Mouse (Mus musculus) MEL (cell line): ENCODE data around the gene Csad. TPM values are rescaled to one million over a fixed set of nuclear protein-coding genes. Genes with fewer than 3 reads are reported as not detected.

ENCODE experiments used
- DNase-seq: peaks from one replicate; pipeline ENCODE4 v3.0.0; 2011; ENCODE audit warnings: low read depth, low spot score
- H3K27ac ChIP-seq: 2 replicates; pipeline ENCODE4 v1.5.1; 2012; ENCODE audit warnings: low read depth, mild to moderate bottlenecking, control low read depth, low read length, moderate library complexity; ENCODE audit not compliant: control insufficient read depth
- H3K27me3 ChIP-seq, 2 experiments: fragments of 150-350 bp in 1 of 2; sonication (generic) in 1 of 2; 2 replicates each; pipeline ENCODE4 v1.6.1; 2012; ENCODE audit warnings: low read length in 2 of 2, mild to moderate bottlenecking in 2 of 2, improper control_type of control experiment in 1 of 2, moderate library complexity in 1 of 2; ENCODE audit not compliant: insufficient read depth in 2 of 2, control insufficient read depth in 1 of 2
- H3K36me3 ChIP-seq, 2 experiments: 2 replicates each; pipeline ENCODE4 v1.6.1; 2012 to 2014; ENCODE audit warnings: low read length in 2 of 2, improper control_type of control experiment in 1 of 2, inconsistent platforms in 1 of 2, mild to moderate bottlenecking in 1 of 2; ENCODE audit not compliant: insufficient read depth in 2 of 2, control insufficient read depth in 1 of 2
- H3K4me1 ChIP-seq, 2 experiments: fragments of 150-350 bp in 1 of 2; sonication (generic) in 1 of 2; 2 replicates each; pipeline ENCODE4 v1.6.1; 2012; ENCODE audit warnings: low read length in 2 of 2, improper control_type of control experiment in 1 of 2, mild to moderate bottlenecking in 1 of 2; ENCODE audit not compliant: insufficient read depth in 2 of 2, control insufficient read depth in 1 of 2
- H3K4me3 ChIP-seq, 2 experiments: fragments of 150-350 bp in 1 of 2; sonication (generic) in 1 of 2; 2 replicates each; pipeline ENCODE4 v1.5.1; 2012; ENCODE audit warnings: low read depth in 2 of 2, low read length in 2 of 2, mild to moderate bottlenecking in 2 of 2, moderate library complexity in 2 of 2, control low read depth in 1 of 2, improper control_type of control experiment in 1 of 2; ENCODE audit not compliant: control insufficient read depth in 1 of 2, insufficient read depth in 1 of 2
- H3K79me2 ChIP-seq: 2 replicates; pipeline ENCODE4 v1.6.1; 2012; ENCODE audit warnings: mild to moderate bottlenecking, low read length, moderate library complexity; ENCODE audit not compliant: control insufficient read depth, poor library complexity, insufficient read depth
- H3K9ac ChIP-seq: 2 replicates; pipeline ENCODE4 v1.6.1; 2012; ENCODE audit warnings: low read depth, mild to moderate bottlenecking, control low read depth, low read length, moderate library complexity; ENCODE audit not compliant: control insufficient read depth, poor library complexity, severe bottlenecking
- H3K9me3 ChIP-seq: fragments of 150-350 bp; sonication (generic); replicated peaks from 2 replicates; pipeline ENCODE4 v1.6.1; 2012; ENCODE audit warnings: mild to moderate bottlenecking, low read length, improper control_type of control experiment, moderate library complexity; ENCODE audit not compliant: insufficient read depth
- CHD1 ChIP-seq: IDR thresholded peaks from 2 replicates; pipeline ENCODE4 v1.6.1; 2012; ENCODE audit warnings: low read depth, mild to moderate bottlenecking, inconsistent platforms, low read length, improper control_type of control experiment
- E2F4 ChIP-seq: IDR thresholded peaks from 2 replicates; pipeline ENCODE4 v1.6.1; 2011; ENCODE audit warnings: low read depth, low read length, improper control_type of control experiment, borderline replicate concordance
- EP300 ChIP-seq, 2 experiments: IDR thresholded peaks; 2 replicates each; pipeline ENCODE4 v1.6.1; 2011; ENCODE audit warnings: improper control_type of control experiment in 2 of 2, low read length in 2 of 2, low read depth in 1 of 2, mild to moderate bottlenecking in 1 of 2
- ETS1 ChIP-seq: IDR thresholded peaks from 2 replicates; pipeline ENCODE4 v1.6.1; 2012; ENCODE audit warnings: low read depth, mild to moderate bottlenecking, inconsistent platforms, low read length, improper control_type of control experiment, moderate library complexity
- GABPA ChIP-seq: IDR thresholded peaks from 2 replicates; pipeline ENCODE4 v1.6.1; 2012; ENCODE audit warnings: low read depth, mild to moderate bottlenecking, inconsistent platforms, low read length, improper control_type of control experiment, moderate library complexity
- KAT2A ChIP-seq: conservative IDR thresholded peaks from 2 replicates; pipeline ENCODE4 v1.6.1; 2012; ENCODE audit warnings: low read depth, low read length, improper control_type of control experiment, inconsistent platforms
- MAX ChIP-seq: IDR thresholded peaks from 2 replicates; pipeline ENCODE4 v1.6.1; 2011; ENCODE audit warnings: low read length, improper control_type of control experiment
- MAZ ChIP-seq: IDR thresholded peaks from 2 replicates; pipeline ENCODE4 v1.6.1; 2012; ENCODE audit warnings: low read depth, mild to moderate bottlenecking, inconsistent platforms, low read length, improper control_type of control experiment
- NELFE ChIP-seq: IDR thresholded peaks from 2 replicates; pipeline ENCODE4 v1.6.1; 2011; ENCODE audit warnings: low read depth, low read length, improper control_type of control experiment
- POLR2A ChIP-seq, 2 experiments: IDR thresholded peaks; 2 replicates each; pipeline ENCODE4 v1.6.1; 2011 to 2012; ENCODE audit warnings: low read length in 2 of 2, mild to moderate bottlenecking in 2 of 2, control low read depth in 1 of 2, improper control_type of control experiment in 1 of 2, low read depth in 1 of 2, moderate library complexity in 1 of 2; ENCODE audit not compliant: control insufficient read depth in 1 of 2, insufficient read depth in 1 of 2, poor library complexity in 1 of 2
- POLR2AphosphoS2 ChIP-seq: IDR thresholded peaks from 2 replicates; pipeline ENCODE4 v1.6.1; 2011; ENCODE audit warnings: low read length, improper control_type of control experiment
- RAD21 ChIP-seq: IDR thresholded peaks from 2 replicates; pipeline ENCODE4 v1.6.1; 2011; ENCODE audit warnings: mild to moderate bottlenecking, low read depth, low read length, improper control_type of control experiment
- RCOR1 ChIP-seq: IDR thresholded peaks from 2 replicates; pipeline ENCODE4 v1.6.1; 2012; ENCODE audit warnings: low read depth, mild to moderate bottlenecking, inconsistent platforms, low read length, improper control_type of control experiment
- SIN3A ChIP-seq: IDR thresholded peaks from 2 replicates; pipeline ENCODE4 v1.6.1; 2012; ENCODE audit warnings: low read length, improper control_type of control experiment, inconsistent platforms
- TBP ChIP-seq: IDR thresholded peaks from 2 replicates; pipeline ENCODE4 v1.8.0; 2011; ENCODE audit warnings: low read depth, low read length, improper control_type of control experiment
- TCF12 ChIP-seq: IDR thresholded peaks from 2 replicates; pipeline ENCODE4 v1.6.1; 2014; ENCODE audit warnings: low read depth, mild to moderate bottlenecking, inconsistent platforms, low read length, improper control_type of control experiment, moderate library complexity
- UBTF ChIP-seq: IDR thresholded peaks from 2 replicates; pipeline ENCODE4 v1.6.1; 2012; ENCODE audit warnings: low read depth, mild to moderate bottlenecking, inconsistent platforms, low read length, improper control_type of control experiment, moderate library complexity, borderline replicate concordance; ENCODE audit not compliant: insufficient read depth
- USF1 ChIP-seq: IDR thresholded peaks from 2 replicates; pipeline ENCODE4 v1.6.1; 2014; ENCODE audit warnings: low read depth, mild to moderate bottlenecking, inconsistent platforms, low read length, improper control_type of control experiment, moderate library complexity
- USF2 ChIP-seq, 2 experiments: IDR thresholded peaks; 2 replicates each; pipeline ENCODE4 v1.6.1; 2011 to 2012; ENCODE audit warnings: improper control_type of control experiment in 2 of 2, low read length in 2 of 2, borderline replicate concordance in 1 of 2, inconsistent platforms in 1 of 2, low read depth in 1 of 2, mild to moderate bottlenecking in 1 of 2; ENCODE audit not compliant: insufficient read depth in 1 of 2
- ZKSCAN1 ChIP-seq: IDR thresholded peaks from 2 replicates; pipeline ENCODE4 v1.6.1; 2012; ENCODE audit warnings: low read depth, mild to moderate bottlenecking, inconsistent platforms, low read length, improper control_type of control experiment, moderate library complexity
- ZNF384 ChIP-seq: IDR thresholded peaks from 2 replicates; pipeline ENCODE4 v1.6.1; 2012; ENCODE audit warnings: low read depth, mild to moderate bottlenecking, inconsistent platforms, low read length, improper control_type of control experiment
- polyA plus RNA-seq, 2 experiments: library from polyadenylated mRNA; stranded (reverse) in 1 of 2; unstranded in 1 of 2; fragments of >175 nt in 1 of 2; fragments of >200 nt in 1 of 2; gene quantifications; 2 replicates each; pipeline versions ENCODE4 v1.2.1 to v1.2.4; 2012; ENCODE audit warnings: low replicate concordance in 2 of 2, low read depth in 1 of 2; ENCODE audit not compliant: insufficient read length in 2 of 2, insufficient read depth in 1 of 2, missing spikeins in 1 of 2
- total RNA-seq: library from RNA; depleted of rRNA; stranded (reverse); fragments of 300-350 nt; gene quantifications from 2 replicates; pipeline ENCODE4 v1.2.3, GENCODE M21; 2012

The Csad gene
- total and polyA plus RNA-seq, 3 experiments: 4.1 to 10.5 TPM; not detected in 1

GRCm38 (mm10) chr15:102136129-102136758 is 68.3 kb downstream of the Csad start, which contains the start of gene Spryd3 (continued):
- peak; percentile 40; the same call in 1 of the 2 replicates for TF ChIP-seq RCOR1
- peak; percentile 16 to 33; a peak in 1 of 4 replicates for TF ChIP-seq EP300 (IDR thresholded peaks at IDR 0.05; ENCODE audit: low read depth in 1 of 2, low read length in 2 of 2)
- peak; percentile 94 for TF ChIP-seq MAZ
- TF ChIP-seq NELFE: peak; percentile 80
- no peak; the same call in 1 of the 2 replicates for TF ChIP-seq E2F4
- TF ChIP-seq POLR2AphosphoS2: peak; percentile 59; the same call in 1 of the 2 replicates
- peak; percentile 90 for TF ChIP-seq SIN3A
- no peak for TF ChIP-seq ZKSCAN1
- TF ChIP-seq KAT2A: no peak; the same call in 1 of the 2 replicates
- 0 out of 2 replicates have a peak, but pooled peaks have one; percentile 39 for TF ChIP-seq TBP

GRCm38 (mm10) chr15:102135522-102136128 is 68.9 kb downstream of the Csad start:
- Histone ChIP-seq H3K9me3 (no peaks in the 10 kb centered on the region), H3K27ac (peak overlapping the region; percentile 23), H3K4me3 (peak overlapping the region; percentile 93 to 97), H3K79me2 (peaks cover 12% of the 10 kb centered on the region), H3K4me1 (peaks cover 9 to 12% of the 10 kb centered on the region in 2 experiments), H3K9ac (peak overlapping the region; percentile 88), H3K27me3 (no peaks in the 10 kb centered on the region), H3K36me3 (peaks cover 6 to 16% of the 10 kb centered on the region in 2 experiments)
- DNase-seq: no peak
- no peak for TF ChIP-seq USF1
- TF ChIP-seq ZNF384: no peak
- TF ChIP-seq MAX: no peak
- TF ChIP-seq GABPA: no peak
- TF ChIP-seq CHD1: no peak
- no peak for TF ChIP-seq POLR2AphosphoS2
- TF ChIP-seq UBTF: no peak; the same call in 1 of the 2 replicates
- TF ChIP-seq POLR2A (IDR thresholded peaks at IDR 0.05; ENCODE audit: control insufficient read depth in 1 of 2, insufficient read depth in 1 of 2, low read depth in 1 of 2, low read length in 2 of 2, poor library complexity in 1 of 2): peak in 1 of 2 experiments; percentile 52; a peak in 1 of 4 replicates
- TF ChIP-seq USF2 (IDR thresholded peaks at IDR 0.05; ENCODE audit: borderline replicate concordance in 1 of 2, insufficient read depth in 1 of 2, low read depth in 1 of 2, low read length in 2 of 2): no peak
- no peak for TF ChIP-seq RAD21
- no peak for TF ChIP-seq TCF12
- no peak for TF ChIP-seq ETS1
- no peak for TF ChIP-seq NELFE
- peak; percentile 98 for TF ChIP-seq ZKSCAN1
- TF ChIP-seq SIN3A: no peak
